In the genomic region with DNA sequence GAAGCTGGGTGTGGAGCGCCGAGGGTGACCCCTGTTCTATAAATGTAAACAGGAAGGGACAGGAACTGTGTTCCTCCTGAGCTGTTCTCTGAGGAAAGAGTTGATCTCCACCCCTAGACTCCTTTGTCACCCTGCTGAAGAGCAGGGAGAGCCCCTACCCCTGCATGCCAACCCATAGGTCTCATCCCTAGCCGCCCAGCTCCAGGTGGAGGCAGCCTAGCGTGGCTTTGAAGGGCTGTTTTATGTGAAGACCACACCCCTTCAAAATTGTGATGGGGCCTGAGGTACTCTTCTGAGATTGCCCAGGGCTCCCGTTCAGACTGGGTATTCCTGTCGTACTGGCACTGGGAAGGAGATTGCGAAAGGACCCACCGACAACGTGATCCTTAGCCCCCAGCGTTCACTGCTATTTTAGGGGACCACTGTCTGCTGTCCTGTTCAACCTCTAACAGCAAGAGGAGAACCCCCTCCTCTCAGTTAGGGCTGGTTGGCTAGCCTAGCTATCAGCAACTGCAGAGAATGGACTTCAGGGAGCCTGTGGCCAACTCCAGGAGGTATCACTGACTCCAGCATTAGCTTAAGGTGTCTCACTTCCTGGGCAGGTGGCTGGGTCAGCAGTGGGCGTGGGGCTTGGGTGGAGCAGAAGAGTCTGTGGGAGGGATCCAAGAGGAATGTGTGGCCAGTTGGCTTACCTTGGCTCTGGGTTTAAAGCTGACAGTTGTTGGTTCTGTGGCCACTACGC, we compare ENCODE assay signal across 13 mouse cellular contexts.
"Had no signal": no experiment of that assay in that cellular context is flagged by ENCODE, and none has a peak within 500 bp of the region (broad histone marks: within the 10 kb centered on the region; RNA-seq: fewer than 3 reads in every experiment).

Pla2g4b (plus strand) TSS at position 692 of the 742 bp plus-strand sequence.

- H3K4me3 ChIP-seq: lung, embryonic 15.5 days; midbrain, embryonic 10.5 days; midbrain, embryonic 13.5 days; myocyte; neural tube, embryonic 13.5 days; neural tube, embryonic 15.5 days had no signal

- H3K27me3 ChIP-seq: lung, embryonic 15.5 days; midbrain, embryonic 13.5 days; neural tube, embryonic 13.5 days; neural tube, embryonic 15.5 days had no signal

- H3K9ac ChIP-seq: liver, embryonic 14.5 days; lung, embryonic 15.5 days; midbrain, embryonic 13.5 days; neural tube, embryonic 13.5 days; neural tube, embryonic 15.5 days had no signal

- H3K4me2 ChIP-seq: lung, embryonic 15.5 days; midbrain, embryonic 13.5 days; neural tube, embryonic 13.5 days; neural tube, embryonic 15.5 days had no signal

- H3K9me3 ChIP-seq: lung, embryonic 15.5 days; midbrain, embryonic 10.5 days; midbrain, embryonic 13.5 days; neural tube, embryonic 13.5 days; neural tube, embryonic 15.5 days had no signal

- H3K27ac ChIP-seq: liver, embryonic 14.5 days; lung, embryonic 15.5 days; midbrain, embryonic 10.5 days; midbrain, embryonic 13.5 days; neural tube, embryonic 13.5 days; neural tube, embryonic 15.5 days had no signal

- ATAC-seq: lung, postnatal 0 days; midbrain, embryonic 13.5 days; midbrain, embryonic 16.5 days had no signal

- DNase-seq: right cerebral cortex, postnatal 14 days; thymus, adult 2 months; thymus, postnatal 25 days; thymus, postnatal 4 days had no signal
